Mouse (Mus musculus) neural tube, embryonic 11.5 days (tissue): ENCODE results near the gene Neo1. TPM values are rescaled to one million over a fixed set of nuclear protein-coding genes. Genes with fewer than 3 reads are reported as not detected.
"Not testable (repeated sequence)": the region's sequence is repeated elsewhere in the genome, so short reads cannot be mapped to it uniquely, and the experiment has no call there.

Experiments used
- ATAC-seq: fragments of 200-750 bp; cut with Nextera tagmentation; 2 replicates; pipeline ENCODE4 v1.8.0; 2017; ENCODE audit warnings: moderate number of reproducible peaks, mild to moderate bottlenecking, moderate TSS enrichment, moderate library complexity; ENCODE audit not compliant: insufficient read depth, low FRiP score, low TSS enrichment
- DNase-seq: peaks from one replicate; pipeline ENCODE4 v3.0.0-alpha.2; 2015; ENCODE audit warnings: low spot score
- H3K27ac ChIP-seq: fragments of 300-500 bp; sonication (generic); 2 replicates; pipeline ENCODE4 v1.5.1; 2014; ENCODE audit warnings: low read depth, mild to moderate bottlenecking, low read length
- H3K27me3 ChIP-seq: fragments of 300-500 bp; sonication (generic); 2 replicates; pipeline ENCODE4 v1.6.1; 2014; ENCODE audit warnings: mild to moderate bottlenecking, low read length, mixed read lengths; ENCODE audit not compliant: control insufficient read depth, insufficient read depth
- H3K36me3 ChIP-seq: fragments of 300-500 bp; sonication (generic); 2 replicates; pipeline ENCODE4 v1.6.1; 2014; ENCODE audit warnings: mild to moderate bottlenecking, low read length, moderate library complexity, mixed read lengths; ENCODE audit not compliant: control insufficient read depth, insufficient read depth
- H3K4me1 ChIP-seq: fragments of 300-500 bp; sonication (generic); 2 replicates; pipeline ENCODE4 v1.6.1; 2014; ENCODE audit warnings: low read length, mixed read lengths; ENCODE audit not compliant: control insufficient read depth, insufficient read depth
- H3K4me2 ChIP-seq: fragments of 300-500 bp; sonication (generic); 2 replicates; pipeline ENCODE4 v1.6.1; 2014; ENCODE audit warnings: low read depth, mild to moderate bottlenecking, moderate library complexity
- H3K4me3 ChIP-seq: fragments of 300-500 bp; sonication (generic); 2 replicates; pipeline ENCODE4 v1.5.1; 2014; ENCODE audit warnings: low read depth, low read length
- H3K9ac ChIP-seq: fragments of 300-500 bp; sonication (generic); 2 replicates; pipeline ENCODE4 v1.6.1; 2014; ENCODE audit warnings: mild to moderate bottlenecking, low read length
- H3K9me3 ChIP-seq: fragments of 300-500 bp; sonication (generic); 2 replicates; pipeline ENCODE4 v1.6.1; 2016; ENCODE audit warnings: low read length; ENCODE audit not compliant: control insufficient read depth
- WGBS: fragments of 180-500 bp; shearing (Covaris S2); extraction: QIAGEN DNeasy Blood & Tissue Kit; methylation state at CpG from one replicate; pipeline ENCODE4 v1.1.7; 2014; 5-methylcytosine and 5-hydroxymethylcytosine counted together
- polyA plus RNA-seq: library from polyadenylated mRNA; unstranded; fragments of >200 nt; fragmentation: Nextera tagmentation; extraction: Ambion mirVana; gene quantifications from 2 replicates; pipeline ENCODE4 v1.2.1, GENCODE M21; 2014

The Neo1 gene
- polyA plus RNA-seq, 1 experiment from 2014 or later: 56.1 TPM

DNA sequence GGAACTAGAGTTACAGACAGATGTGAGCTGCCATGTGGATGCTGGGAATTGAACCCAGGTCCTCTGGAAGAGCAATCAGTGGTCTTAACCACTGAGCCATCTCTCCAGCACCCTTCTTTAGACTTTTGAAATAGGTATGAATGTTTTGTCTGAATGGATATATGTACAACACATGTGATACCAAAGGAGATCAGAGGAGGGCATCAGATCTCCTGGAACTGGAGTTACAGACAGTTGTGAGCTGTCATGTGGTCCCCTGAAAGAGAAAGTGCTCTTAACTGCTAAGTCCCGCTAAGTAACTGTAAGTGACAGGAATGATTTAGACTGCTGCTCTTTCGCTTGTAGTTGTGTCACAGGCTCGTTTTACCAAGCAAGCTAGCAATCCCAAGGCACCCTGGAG, 80.7 kb downstream of the Neo1 start:
- H3K9me3 ChIP-seq: no peaks in the 10 kb centered on the region
- H3K4me3 ChIP-seq: no peak overlapping the region
- no peak overlapping the region for H3K4me2 ChIP-seq
- H3K4me1 ChIP-seq: no peaks in the 10 kb centered on the region
- no peak overlapping the region for H3K27ac ChIP-seq
- H3K36me3 ChIP-seq: no peaks in the 10 kb centered on the region
- H3K27me3 ChIP-seq: no peaks in the 10 kb centered on the region
- no peak overlapping the region for H3K9ac ChIP-seq
- DNase-seq: no peak
- ATAC-seq: no peak
- 65% methylated on average over 3 of the region's 3 CpGs for WGBS

DNA sequence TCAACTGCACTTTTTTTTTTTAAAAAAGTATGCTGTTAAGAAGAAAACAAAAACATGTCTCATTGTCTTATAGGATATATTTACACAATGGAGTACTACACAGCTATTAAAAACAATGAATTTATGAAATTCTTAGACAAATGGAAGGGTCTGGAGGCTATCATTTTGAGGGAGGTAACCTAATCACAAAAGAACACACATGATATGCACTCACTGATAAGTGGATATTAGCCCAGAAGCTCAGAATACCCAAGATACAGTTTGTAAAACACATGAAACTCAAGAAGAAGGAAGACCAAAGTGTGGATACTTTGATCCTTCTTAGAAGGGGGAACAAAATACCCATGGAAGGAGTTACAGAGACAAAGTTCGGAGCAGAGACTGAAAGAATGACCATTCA, 90.3 kb downstream of the Neo1 start:
- not testable (repeated sequence) for ATAC-seq, H3K4me2 ChIP-seq, H3K27me3 ChIP-seq, DNase-seq, H3K27ac ChIP-seq, H3K4me3 ChIP-seq, H3K9ac ChIP-seq, H3K4me1 ChIP-seq, H3K36me3 ChIP-seq, H3K9me3 ChIP-seq
- WGBS: 75% methylated on average over 1 of the region's 1 CpGs

- no peak overlapping the region for H3K4me3 ChIP-seq
- H3K4me2 ChIP-seq: no peak overlapping the region
- WGBS: 89% methylated on average over 2 of the region's 2 CpGs
- H3K9ac ChIP-seq: no peak overlapping the region
- H3K27ac ChIP-seq: no peak overlapping the region
- H3K36me3 ChIP-seq: no peaks in the 10 kb centered on the region; the same call in none of the 2 replicates
- no peaks in the 10 kb centered on the region for H3K9me3 ChIP-seq
- no peak for ATAC-seq
- H3K27me3 ChIP-seq: no peaks in the 10 kb centered on the region
- DNase-seq: no peak
- H3K4me1 ChIP-seq: no peaks in the 10 kb centered on the region
Measured at GRCm38 (mm10) chr9:58934776-58935175, 101.5 kb downstream of the Neo1 start.

DNA sequence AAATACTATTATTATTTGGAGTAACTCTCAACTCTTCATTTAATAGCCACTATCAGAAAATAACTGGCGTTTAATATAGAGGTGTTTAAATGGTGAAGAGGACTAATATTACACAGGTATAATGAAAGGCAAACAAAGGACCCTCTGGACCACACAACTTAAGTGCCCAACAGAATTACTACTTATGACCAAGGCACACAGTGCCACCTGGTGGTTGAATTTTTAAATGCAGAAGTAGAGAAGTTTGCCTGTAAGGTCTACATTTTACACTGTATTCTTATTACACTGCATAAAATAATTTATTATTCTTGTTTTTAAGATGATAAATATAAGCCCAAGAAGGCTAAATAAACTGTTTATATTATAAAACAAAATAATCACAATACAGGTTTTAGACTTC, 108.1 kb downstream of the Neo1 start:
- no peak overlapping the region for H3K27ac ChIP-seq
- ATAC-seq (no peak), DNase-seq (peak; percentile 34)
- no peaks in the 10 kb centered on the region for H3K4me1 ChIP-seq
- 28% methylated on average over 1 of the region's 1 CpGs for WGBS
- no peak overlapping the region for H3K9ac ChIP-seq
- no peaks in the 10 kb centered on the region for H3K27me3 ChIP-seq
- no peak overlapping the region for H3K4me2 ChIP-seq
- H3K36me3 ChIP-seq: no peaks in the 10 kb centered on the region; the same call in none of the 2 replicates
- no peaks in the 10 kb centered on the region for H3K9me3 ChIP-seq
- no peak overlapping the region for H3K4me3 ChIP-seq

DNA sequence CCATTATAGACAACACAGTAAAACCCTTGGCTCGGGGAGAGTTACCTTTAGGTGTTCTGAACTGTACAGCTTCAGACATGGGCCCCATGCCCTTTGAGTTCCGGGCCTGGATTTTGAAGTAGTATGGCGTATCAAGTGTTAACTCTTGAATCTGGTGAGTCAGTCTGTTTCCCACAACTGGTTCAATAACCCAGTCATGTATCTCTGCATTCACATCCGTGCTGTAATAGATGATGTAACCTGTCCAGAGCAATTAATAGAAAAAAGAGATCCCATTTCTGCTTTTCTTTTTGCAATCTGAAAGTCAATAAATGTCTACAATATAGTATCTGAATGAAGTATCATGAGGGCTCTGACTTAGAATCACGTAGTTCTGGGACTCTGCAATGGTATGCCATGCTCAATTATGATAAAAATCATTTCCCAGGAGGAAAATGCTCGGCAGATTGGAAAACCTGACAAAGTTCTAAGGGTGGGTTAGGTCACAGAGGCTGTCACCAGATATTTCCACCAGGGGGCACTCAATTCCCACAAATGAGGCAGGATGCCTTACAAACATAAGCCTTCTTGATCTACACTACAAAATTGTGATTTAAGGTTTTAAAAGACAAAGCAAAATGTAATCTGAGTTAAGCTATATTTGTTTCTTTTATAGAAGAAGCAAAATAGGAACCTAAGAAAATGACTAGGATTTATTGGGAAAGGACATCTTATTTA, 133.2 kb downstream of the Neo1 start:
- Histone ChIP-seq H3K36me3 (peaks cover 9% of the 10 kb centered on the region; the same call in 1 of the 2 replicates), H3K4me3 (no peak overlapping the region), H3K4me2 (no peak overlapping the region), H3K4me1 (no peaks in the 10 kb centered on the region), H3K9me3 (no peaks in the 10 kb centered on the region), H3K27me3 (no peaks in the 10 kb centered on the region), H3K9ac (no peak overlapping the region), H3K27ac (no peak overlapping the region)
- ATAC-seq: no peak
- 78% methylated on average over 6 of the region's 6 CpGs for WGBS
- peak; percentile 65 for DNase-seq

DNA sequence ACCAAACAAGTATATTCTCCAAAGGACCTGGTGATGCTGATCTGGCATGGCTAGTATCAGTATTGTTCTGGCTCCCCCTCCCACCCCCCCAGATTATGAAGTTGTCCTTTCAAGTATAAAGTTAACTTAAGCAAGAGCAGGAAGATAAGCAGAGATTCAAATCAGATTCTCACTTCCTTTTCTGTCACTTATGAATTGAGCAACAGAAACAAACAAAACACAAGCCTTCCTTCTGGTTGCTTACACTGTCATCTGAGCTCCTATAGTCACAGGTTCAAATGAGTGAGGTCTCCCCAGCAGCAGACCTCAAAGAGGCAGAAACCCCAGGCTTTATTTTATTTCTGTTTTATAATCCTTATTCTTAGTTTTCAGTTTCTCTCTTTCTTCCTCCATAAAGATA, 136.6 kb downstream of the Neo1 start:
- DNase-seq (no peak), ATAC-seq (no peak)
- H3K4me2 ChIP-seq: no peak overlapping the region
- H3K36me3 ChIP-seq: peaks cover 9% of the 10 kb centered on the region; the same call in 1 of the 2 replicates
- no peak overlapping the region for H3K4me3 ChIP-seq
- H3K9me3 ChIP-seq: no peaks in the 10 kb centered on the region
- no peak overlapping the region for H3K27ac ChIP-seq
- H3K27me3 ChIP-seq: no peaks in the 10 kb centered on the region
- no peaks in the 10 kb centered on the region for H3K4me1 ChIP-seq
- H3K9ac ChIP-seq: no peak overlapping the region

DNA sequence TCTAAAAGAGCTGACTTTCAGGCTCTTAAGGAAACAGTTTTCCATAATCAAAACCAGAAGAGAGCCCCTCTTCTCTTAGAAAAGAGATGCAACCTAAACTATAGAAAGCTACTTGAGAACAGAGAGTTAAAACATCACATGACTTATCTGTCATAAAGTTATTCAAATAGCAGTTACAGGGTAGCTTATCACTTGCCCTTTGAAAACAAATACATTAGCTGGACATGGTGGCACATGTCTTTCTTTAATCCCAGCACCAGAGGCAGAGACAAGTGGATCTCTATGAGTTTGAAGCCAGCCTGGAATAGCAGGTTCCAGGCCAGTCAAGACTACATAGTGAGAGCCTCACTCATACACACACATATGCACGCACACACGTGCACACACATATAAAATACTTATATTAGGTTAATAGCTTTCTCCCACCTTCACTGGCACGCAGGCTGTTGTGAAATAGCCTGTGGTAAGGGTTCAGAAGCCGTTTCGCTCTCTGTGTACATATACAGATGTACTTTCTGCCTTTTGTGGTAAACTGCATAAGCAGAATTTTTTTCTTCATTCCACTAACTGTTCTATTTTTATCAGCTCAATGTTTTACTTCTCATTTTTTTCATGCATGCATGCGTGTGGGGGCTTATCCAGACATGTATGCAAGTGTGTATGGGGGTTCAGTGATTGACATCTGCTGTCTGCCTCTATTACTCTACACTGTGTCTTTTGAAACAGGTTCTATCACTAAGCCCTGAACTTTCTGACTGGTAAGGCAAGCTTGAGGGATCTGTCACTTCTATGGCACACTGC, 144.2 kb downstream of the Neo1 start:
- WGBS: 92% methylated on average over 6 of the region's 6 CpGs
- Histone ChIP-seq H3K27ac (no peak overlapping the region), H3K4me3 (no peak overlapping the region), H3K27me3 (no peaks in the 10 kb centered on the region), H3K4me1 (no peaks in the 10 kb centered on the region), H3K9ac (no peak overlapping the region), H3K9me3 (no peaks in the 10 kb centered on the region), H3K36me3 (peaks cover 10% of the 10 kb centered on the region), H3K4me2 (no peak overlapping the region)
- DNase-seq (no peak), ATAC-seq (no peak)

DNA sequence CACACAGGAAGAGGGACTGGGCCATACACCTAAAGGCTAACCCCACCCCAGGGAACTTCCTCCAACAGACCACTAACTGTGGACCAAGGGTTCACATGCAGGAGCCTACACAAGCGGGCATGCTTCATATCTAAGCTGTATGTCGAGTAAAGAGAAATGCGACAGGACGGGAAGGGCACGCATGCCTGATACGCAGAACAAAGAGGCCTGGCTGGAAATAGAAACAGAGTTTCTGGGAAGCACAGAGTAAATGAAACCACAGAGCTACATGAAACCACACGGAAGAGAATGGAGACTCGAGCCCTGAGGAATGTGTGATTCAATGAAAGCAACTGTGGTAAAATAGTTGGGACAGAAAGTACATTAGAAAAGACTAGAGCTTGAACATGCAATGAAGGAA, 145.3 kb downstream of the Neo1 start:
- peaks cover 10% of the 10 kb centered on the region for H3K36me3 ChIP-seq
- H3K4me2 ChIP-seq: no peak overlapping the region
- no peak overlapping the region for H3K9ac ChIP-seq
- no peaks in the 10 kb centered on the region for H3K9me3 ChIP-seq
- no peak for ATAC-seq
- no peaks in the 10 kb centered on the region for H3K4me1 ChIP-seq
- WGBS: 95% methylated on average over 8 of the region's 8 CpGs
- no peak overlapping the region for H3K4me3 ChIP-seq
- H3K27ac ChIP-seq: no peak overlapping the region
- no peaks in the 10 kb centered on the region for H3K27me3 ChIP-seq
- no peak for DNase-seq
